Mouse (Mus musculus) bone marrow, adult 2 months (tissue): ENCODE results near the gene Otulin. TPM values are rescaled to one million over a fixed set of nuclear protein-coding genes. Genes with fewer than 3 reads are reported as not detected.

Experiments used
- H3K27ac ChIP-seq: fragments of 200-500 bp; 2 replicates; pipeline ENCODE4 v1.5.1; 2012; ENCODE audit warnings: low read depth, mild to moderate bottlenecking, control low read depth, inconsistent platforms, low read length; ENCODE audit not compliant: control insufficient read depth, poor library complexity, insufficient read depth
- H3K4me1 ChIP-seq: fragments of 200-500 bp; 2 replicates; pipeline ENCODE4 v1.6.1; 2011; ENCODE audit warnings: low read length; ENCODE audit not compliant: control insufficient read depth, insufficient read depth
- H3K4me3 ChIP-seq: fragments of 200-500 bp; replicated peaks from 2 replicates; pipeline ENCODE3; 2011; ENCODE audit warnings: mild to moderate bottlenecking, low read depth, low read length, control low read depth; ENCODE audit not compliant: control insufficient read depth
- CTCF ChIP-seq: fragments of 200-500 bp; IDR thresholded peaks from 2 replicates; pipeline ENCODE4 v1.5.1; 2011; ENCODE audit warnings: low read length, control low read depth; ENCODE audit not compliant: control insufficient read depth, insufficient read depth
- POLR2A ChIP-seq: fragments of 200-500 bp; IDR thresholded peaks from 2 replicates; pipeline ENCODE4 v1.6.1; 2011; ENCODE audit warnings: low read depth, mild to moderate bottlenecking, control low read depth, low read length, borderline replicate concordance; ENCODE audit not compliant: control insufficient read depth
- WGBS: fragments of 180-500 bp; shearing (Covaris S2); methylation state at CpG from one replicate; pipeline ENCODE4 v1.1.7; 2018; 5-methylcytosine and 5-hydroxymethylcytosine counted together
- polyA plus RNA-seq: library from polyadenylated mRNA; stranded (reverse); fragments of >200 nt; gene quantifications from 2 replicates; pipeline ENCODE4 v1.2.4, GENCODE M21; 2011; ENCODE audit warnings: low replicate concordance; ENCODE audit not compliant: missing spikeins, insufficient read depth, insufficient read length

Otulin gene
- polyA plus RNA-seq, 1 experiment = 40.7 TPM

DNA sequence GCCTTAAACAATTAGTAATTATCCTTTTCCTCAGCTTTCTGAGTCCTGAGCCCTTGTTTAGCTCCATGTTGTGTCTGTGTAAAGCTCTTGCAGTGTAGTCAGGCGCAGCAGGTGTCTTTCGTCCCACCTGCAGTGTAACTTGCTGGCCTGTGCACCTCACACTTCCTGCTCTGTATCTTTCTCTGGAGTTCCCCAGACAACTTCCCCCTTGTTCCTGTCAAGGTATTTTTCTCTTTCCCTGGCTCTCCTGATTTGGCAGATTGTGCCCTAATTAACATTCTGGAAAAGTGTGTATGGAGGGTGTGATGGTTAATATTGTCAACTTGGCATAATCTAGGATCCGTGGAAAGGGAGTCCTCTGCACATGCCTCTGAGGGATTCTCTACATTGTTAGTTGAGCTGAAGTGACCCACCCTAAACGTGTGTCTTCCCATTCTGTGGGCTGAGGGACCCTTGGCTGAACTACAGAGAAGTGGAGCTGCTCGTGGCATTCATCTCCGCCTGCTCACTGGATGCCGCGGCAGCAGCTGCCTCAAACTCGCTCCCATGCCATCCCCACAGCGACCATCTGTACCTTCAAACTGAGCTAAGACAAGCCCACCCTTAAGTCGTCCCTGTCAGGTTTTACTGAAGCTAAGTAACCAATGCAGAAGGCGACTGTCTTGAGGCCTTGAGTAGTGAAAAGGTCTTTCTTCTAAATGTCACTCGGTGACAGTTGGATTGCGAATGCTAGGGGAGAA lies 42.2 kb downstream of the Otulin start:
- Histone ChIP-seq H3K4me1 (no peaks in the 10 kb centered on the region; the same call in 1 of the 2 replicates), H3K4me3 (no peak overlapping the region)
- 81% methylated on average over 14 of the region's 14 CpGs for WGBS

DNA sequence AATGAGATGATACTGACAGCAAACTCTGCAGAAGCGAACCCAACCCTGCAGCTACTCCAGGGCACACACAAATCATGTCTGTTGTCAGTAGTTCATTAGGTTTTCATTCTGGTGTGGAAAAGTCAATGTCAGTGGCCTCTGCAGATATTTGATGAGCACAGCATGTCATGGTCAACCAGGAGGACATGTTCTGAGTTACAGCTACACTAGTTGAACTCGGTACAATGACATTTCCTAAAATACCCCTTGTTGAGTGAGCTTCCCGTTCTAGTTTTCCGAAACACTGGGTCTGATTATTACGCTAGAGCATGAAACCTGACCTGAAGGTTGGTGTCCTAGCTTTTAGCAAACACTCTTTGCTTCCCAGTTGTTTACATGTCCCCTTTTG lies 44.4 kb downstream of the Otulin start:
- Histone ChIP-seq H3K4me1 (no peaks in the 10 kb centered on the region; the same call in 1 of the 2 replicates), H3K4me3 (no peak overlapping the region), H3K27ac (no peak overlapping the region)
- 90% methylated on average over 5 of the region's 5 CpGs for WGBS
- TF ChIP-seq CTCF (no peak), POLR2A (no peak)

More for the DNA sequence above, 42.2 kb downstream of the Otulin start:
- TF ChIP-seq POLR2A (no peak), CTCF (no peak)
- no peak overlapping the region for H3K27ac ChIP-seq

DNA sequence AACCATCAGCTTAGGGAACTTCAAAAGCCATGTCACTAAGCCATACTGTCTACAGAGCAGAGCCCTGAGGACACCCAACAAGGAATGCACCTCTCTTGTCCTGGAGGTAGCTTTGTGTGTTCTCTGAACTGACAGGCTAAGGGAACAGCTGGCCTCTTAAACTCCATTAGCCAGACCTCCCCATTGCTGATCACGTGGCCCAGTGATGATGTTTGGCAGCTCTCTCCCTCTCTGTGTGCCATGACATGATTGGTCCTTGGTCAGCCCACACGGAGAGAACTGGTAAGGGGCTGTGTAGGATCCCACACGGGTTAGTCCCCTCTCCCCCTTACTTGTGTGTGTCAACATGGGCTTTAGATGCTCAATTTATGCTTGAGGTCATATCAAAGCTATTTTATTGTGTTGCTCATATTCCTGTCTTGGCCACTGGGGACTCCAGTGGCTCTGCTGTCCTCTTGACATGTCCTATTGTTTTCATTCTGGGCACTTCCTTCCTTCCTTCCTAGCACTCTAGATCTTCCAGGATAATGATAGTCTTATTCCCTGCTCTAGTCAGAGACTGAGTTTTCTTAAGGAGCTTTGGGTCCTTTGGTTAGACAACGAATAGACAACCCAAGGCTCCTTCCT lies 44.9 kb downstream of the Otulin start:
- no peak for TF ChIP-seq CTCF
- TF ChIP-seq POLR2A = no peak
- WGBS = 81% methylated on average over 4 of the region's 4 CpGs

DNA sequence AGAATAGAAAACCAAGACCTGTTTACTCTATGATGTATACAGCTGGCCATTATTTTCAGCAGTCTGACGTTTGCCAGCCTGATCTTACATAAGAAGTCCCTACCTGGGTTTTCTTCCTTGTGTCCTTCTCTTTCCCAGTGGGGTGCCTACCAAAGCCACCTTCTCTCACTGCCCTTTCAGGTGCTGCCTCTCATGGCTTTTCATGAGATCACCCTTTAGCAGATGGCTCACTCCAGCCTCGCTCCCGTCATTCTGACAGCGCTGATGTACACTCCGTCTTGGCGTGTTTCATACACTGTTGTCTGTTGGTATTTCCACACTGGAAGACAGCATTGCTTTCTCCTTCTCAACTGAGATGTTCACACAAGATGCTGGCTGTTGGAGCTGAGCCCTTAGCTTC lies 46.9 kb downstream of the Otulin start:
- no peak for TF ChIP-seq POLR2A
- TF ChIP-seq CTCF = no peak
- no peaks in the 10 kb centered on the region for H3K4me1 ChIP-seq
- 94% methylated on average over 6 of the region's 6 CpGs for whole genome bisulfite sequencing
- no peak overlapping the region for H3K27ac ChIP-seq
- no peak overlapping the region for H3K4me3 ChIP-seq

More for the DNA sequence above, 44.9 kb downstream of the Otulin start:
- H3K27ac ChIP-seq = no peak overlapping the region
- H3K4me1 ChIP-seq = no peaks in the 10 kb centered on the region; the same call in 1 of the 2 replicates
- H3K4me3 ChIP-seq = no peak overlapping the region

DNA sequence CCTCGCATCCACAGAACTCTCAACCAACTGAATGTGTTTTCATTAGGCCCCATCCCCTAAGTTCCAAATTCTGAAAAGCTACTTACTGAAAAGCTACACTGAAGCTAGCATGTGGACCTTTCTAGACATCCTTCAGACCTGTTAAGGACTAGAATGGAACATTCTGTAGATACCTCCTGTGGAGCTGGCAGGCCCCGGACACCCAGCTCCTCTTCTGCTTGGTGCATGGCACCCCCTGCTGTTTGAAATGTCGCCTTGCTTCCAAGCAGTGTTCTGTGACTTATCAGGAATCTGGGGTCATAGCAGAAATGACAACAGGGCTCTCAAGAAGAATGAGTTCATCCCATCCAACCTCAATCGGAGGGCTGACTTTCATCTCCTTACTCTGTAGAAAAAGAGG lies 47.5 kb downstream of the Otulin start:
- TF ChIP-seq CTCF (peak; percentile 46), POLR2A (no peak)
- no peaks in the 10 kb centered on the region for H3K4me1 ChIP-seq
- H3K4me3 ChIP-seq = no peak overlapping the region
- H3K27ac ChIP-seq = no peak overlapping the region
- WGBS = 78% methylated on average over 4 of the region's 4 CpGs

DNA sequence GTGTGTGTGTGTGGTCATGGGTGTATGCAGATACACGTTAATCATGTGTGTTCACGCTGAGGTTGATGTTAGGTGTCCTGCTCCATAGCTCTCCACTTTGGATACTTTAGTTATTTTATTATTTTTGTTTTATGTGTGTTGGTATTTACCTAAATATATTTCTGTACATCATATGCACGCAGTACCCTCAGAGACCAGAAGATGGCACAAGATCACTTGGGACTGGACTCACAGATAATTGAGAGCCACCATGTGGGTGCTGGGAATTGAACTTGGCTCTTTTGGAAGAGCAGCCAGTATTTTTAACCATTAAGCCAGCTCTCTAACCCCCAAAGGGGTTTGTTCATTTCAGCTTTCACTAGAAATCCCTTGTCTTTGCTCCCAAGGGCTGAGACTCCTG lies 48.1 kb downstream of the Otulin start:
- Histone ChIP-seq H3K27ac (no peak overlapping the region), H3K4me3 (no peak overlapping the region), H3K4me1 (no peaks in the 10 kb centered on the region)
- 91% methylated on average over 3 of the region's 3 CpGs for WGBS
- TF ChIP-seq CTCF (no peak), POLR2A (no peak)

DNA sequence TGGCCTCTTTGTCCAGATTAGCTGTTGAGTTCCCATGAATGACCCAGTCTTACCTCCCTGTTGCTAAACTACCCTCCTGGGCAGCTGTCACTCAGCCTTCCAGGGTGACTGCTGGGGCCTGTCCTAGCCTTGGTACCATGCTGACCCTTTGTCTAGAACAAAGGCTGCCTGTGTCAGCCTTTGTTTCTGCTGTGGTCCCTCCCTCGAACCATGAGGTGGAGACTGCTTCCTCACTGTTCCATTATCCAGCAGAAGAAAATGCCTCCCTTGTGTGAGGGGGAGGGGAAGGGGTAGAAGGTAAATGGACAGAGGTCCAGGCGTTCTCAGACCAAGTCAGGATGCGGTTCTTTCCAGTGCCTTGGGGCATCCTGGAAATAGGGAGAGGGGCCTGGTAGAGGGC lies 48.9 kb downstream of the Otulin start:
- 89% methylated on average over 3 of the region's 3 CpGs for WGBS
- no peak for TF ChIP-seq POLR2A
- TF ChIP-seq CTCF = no peak
- Histone ChIP-seq H3K27ac (no peak overlapping the region), H3K4me1 (no peaks in the 10 kb centered on the region), H3K4me3 (no peak overlapping the region)

DNA sequence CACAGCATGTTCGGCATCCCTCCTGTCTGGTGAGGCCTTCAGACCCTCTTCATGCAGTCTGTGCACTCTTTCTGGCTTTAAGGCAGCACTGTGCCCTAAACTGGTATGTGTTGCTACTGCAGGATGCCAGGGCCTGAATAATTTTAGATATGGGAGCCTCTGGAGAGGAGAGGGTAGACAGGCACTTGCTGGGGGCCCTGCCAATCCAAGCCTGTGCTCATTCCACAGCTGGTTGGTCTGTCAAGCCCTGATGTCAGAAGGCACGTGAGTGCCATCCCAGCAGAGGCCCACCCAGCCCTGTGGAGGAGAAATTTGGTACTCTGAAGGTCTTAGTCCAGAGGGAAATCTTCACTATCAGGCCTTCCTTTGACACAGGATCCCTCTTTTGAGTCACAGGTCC lies 49.7 kb downstream of the Otulin start:
- Histone ChIP-seq H3K4me1 (no peaks in the 10 kb centered on the region), H3K4me3 (no peak overlapping the region), H3K27ac (no peak overlapping the region)
- 81% methylated on average over 2 of the region's 2 CpGs for WGBS
- no peak for TF ChIP-seq CTCF
- no peak for TF ChIP-seq POLR2A

DNA sequence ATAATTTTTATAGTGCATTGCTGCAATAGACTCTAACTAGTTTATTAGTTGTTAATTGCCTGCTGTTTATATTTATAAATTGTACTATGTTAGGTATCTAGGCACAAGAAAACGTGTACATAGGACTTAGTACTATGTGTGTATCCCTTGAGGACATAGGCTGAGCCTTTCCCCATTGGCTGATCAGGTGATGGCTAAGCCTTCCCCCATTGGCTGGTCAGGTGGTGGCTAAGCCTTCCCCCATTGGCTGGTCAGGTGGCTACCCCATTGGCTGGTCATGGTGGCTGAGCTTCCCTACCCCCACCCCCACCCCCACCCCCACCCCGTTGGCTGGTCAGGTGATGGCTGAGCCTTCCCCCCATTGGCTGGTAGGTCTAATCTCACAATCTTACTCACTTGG lies 50.6 kb downstream of the Otulin start:
- WGBS = 88% methylated on average over 2 of the region's 2 CpGs
- Histone ChIP-seq H3K4me3 (no peak overlapping the region), H3K4me1 (no peaks in the 10 kb centered on the region), H3K27ac (no peak overlapping the region)
- TF ChIP-seq POLR2A (no peak), CTCF (no peak)
